Mouse (Mus musculus) heart, adult 2 months (tissue): ENCODE measurements around the gene Hao1. TPM values are rescaled to one million over a fixed set of nuclear protein-coding genes. Genes with fewer than 3 reads are reported as not detected.

Experiments used
- DNase-seq, 2 experiments: peaks; one replicate each; pipeline ENCODE4 v3.0.0; 2021
- H3K27ac ChIP-seq: fragments of 200-600 bp; 2 replicates; pipeline ENCODE4 v1.8.1; 2022
- H3K27me3 ChIP-seq: fragments of 200-500 bp; 2 replicates; pipeline ENCODE4 v1.6.1; 2012; ENCODE audit warnings: mild to moderate bottlenecking, low read length, inconsistent platforms, mixed read lengths; ENCODE audit not compliant: control insufficient read depth, insufficient read depth
- H3K36me3 ChIP-seq: fragments of 200-500 bp; 2 replicates; pipeline ENCODE4 v1.6.1; 2012; ENCODE audit warnings: low read length, inconsistent platforms; ENCODE audit not compliant: control insufficient read depth, insufficient read depth
- H3K4me1 ChIP-seq: fragments of 200-500 bp; 2 replicates; pipeline ENCODE4 v1.6.1; 2011; ENCODE audit warnings: low read length; ENCODE audit not compliant: control insufficient read depth, insufficient read depth
- H3K4me3 ChIP-seq: fragments of 200-600 bp; 2 replicates; pipeline ENCODE4 v1.8.1; 2022
- H3K79me2 ChIP-seq: fragments of 200-500 bp; replicated peaks from 2 replicates; pipeline ENCODE4 v1.6.1; 2012; ENCODE audit warnings: mild to moderate bottlenecking, inconsistent platforms, low read length, moderate library complexity, mixed read lengths; ENCODE audit not compliant: control insufficient read depth, insufficient read depth
- H3K9ac ChIP-seq: fragments of 200-500 bp; 2 replicates; pipeline ENCODE4 v1.6.1; 2012; ENCODE audit warnings: low read depth, mild to moderate bottlenecking, control low read depth, inconsistent platforms, low read length, mixed read lengths
- CTCF ChIP-seq: fragments of 200-600 bp; IDR thresholded peaks from 2 replicates; pipeline ENCODE4 v1.8.1; 2022; ENCODE audit warnings: antibody characterized with exemption, mild to moderate bottlenecking, moderate library complexity
- EP300 ChIP-seq: fragments of 200-500 bp; IDR thresholded peaks from 2 replicates; pipeline ENCODE4 v1.6.1; 2011; ENCODE audit warnings: low read depth, low read length, control low read depth; ENCODE audit not compliant: insufficient read depth
- POLR2A ChIP-seq: fragments of 200-500 bp; IDR thresholded peaks from 2 replicates; pipeline ENCODE4 v1.6.1; 2011; ENCODE audit warnings: mild to moderate bottlenecking, low read depth, low read length, control low read depth; ENCODE audit not compliant: insufficient read depth
- WGBS: fragments of 180-500 bp; shearing (Covaris S2); methylation state at CpG from one replicate; pipeline ENCODE4 v1.1.7; 2018; 5-methylcytosine and 5-hydroxymethylcytosine counted together
- intact Hi-C: fragments of 180-260 bp; cut with DNase I; formaldehyde crosslinking; loops from one replicate; pipeline ENCODE4 v1.15.1; 2025
- polyA plus RNA-seq: library from polyadenylated mRNA; depleted of rRNA; stranded (reverse); fragments of >200 nt; gene quantifications from 2 replicates; pipeline ENCODE4 v1.2.3, GENCODE M21; 2012
- total RNA-seq, 2 experiments: library from RNA; stranded (reverse); gene quantifications; 2 replicates each; pipeline ENCODE4 v1.2.3; 2021

The Hao1 gene
- total and polyA plus RNA-seq, 3 experiments, result not detected

GRCm38 (mm10) chr2:134545116-134545515 lies 9.1 kb downstream of the Hao1 start:
- 47% methylated on average over 5 of the region's 5 CpGs for WGBS
- H3K9ac ChIP-seq, result no peak overlapping the region
- intact Hi-C loops, result loop anchor here (10.0 kb wide), 1 partner anchor 230 kb away; no protein-coding TSS in a partner anchor
- no peaks in the 10 kb centered on the region for H3K36me3 ChIP-seq
- DNase-seq, result no peak
- no peaks in the 10 kb centered on the region for H3K27me3 ChIP-seq
- H3K4me1 ChIP-seq, result no peaks in the 10 kb centered on the region
- no peaks in the 10 kb centered on the region for H3K79me2 ChIP-seq
- no peak for TF ChIP-seq EP300
- no peak for TF ChIP-seq CTCF
- TF ChIP-seq POLR2A, result no peak
- no peak overlapping the region for H3K4me3 ChIP-seq
- H3K27ac ChIP-seq, result no peak overlapping the region

GRCm38 (mm10) chr2:134544321-134545065 lies 9.7 kb downstream of the Hao1 start:
- Histone ChIP-seq H3K79me2 (no peaks in the 10 kb centered on the region), H3K9ac (no peak overlapping the region), H3K27ac (no peak overlapping the region), H3K36me3 (no peaks in the 10 kb centered on the region), H3K4me3 (no peak overlapping the region), H3K4me1 (no peaks in the 10 kb centered on the region), H3K27me3 (no peaks in the 10 kb centered on the region)
- TF ChIP-seq EP300, result no peak
- TF ChIP-seq CTCF, result no peak
- TF ChIP-seq POLR2A, result no peak
- intact Hi-C loops, result loop anchor here (10.0 kb wide), 1 partner anchor 230 kb away; no protein-coding TSS in a partner anchor
- DNase-seq, result no peak
- 45% methylated on average over 8 of the region's 8 CpGs for WGBS

GRCm38 (mm10) chr2:134543501-134543900 lies 10.7 kb downstream of the Hao1 start:
- no peak overlapping the region for H3K27ac ChIP-seq
- H3K4me3 ChIP-seq, result no peak overlapping the region
- intact Hi-C loops, result loop anchor here (10.0 kb wide), 1 partner anchor 231 kb away; no protein-coding TSS in a partner anchor
- H3K9ac ChIP-seq, result no peak overlapping the region
- no peaks in the 10 kb centered on the region for H3K4me1 ChIP-seq
- no peaks in the 10 kb centered on the region for H3K79me2 ChIP-seq
- no peak for DNase-seq
- no peaks in the 10 kb centered on the region for H3K27me3 ChIP-seq
- TF ChIP-seq POLR2A (no peak), CTCF (peak; percentile 32)
- WGBS, result 40% methylated on average over 2 of the region's 2 CpGs
- H3K36me3 ChIP-seq, result no peaks in the 10 kb centered on the region

- no peak for DNase-seq
- no peak overlapping the region for H3K4me3 ChIP-seq
- no peaks in the 10 kb centered on the region for H3K4me1 ChIP-seq
- intact Hi-C loops, result loop anchor here (10.0 kb wide), 1 partner anchor 234 kb away; no protein-coding TSS in a partner anchor
- no peaks in the 10 kb centered on the region for H3K79me2 ChIP-seq
- 40% methylated on average over 5 of the region's 5 CpGs for WGBS
- TF ChIP-seq POLR2A (no peak), EP300 (no peak), CTCF (peak; percentile 46)
- no peak overlapping the region for H3K27ac ChIP-seq
- no peak overlapping the region for H3K9ac ChIP-seq
- H3K27me3 ChIP-seq, result no peaks in the 10 kb centered on the region
- no peaks in the 10 kb centered on the region for H3K36me3 ChIP-seq
These were observed 13.1 kb downstream of the Hao1 start for GRCm38 (mm10) chr2:134541019-134541418.

- no peak overlapping the region for H3K4me3 ChIP-seq
- no peaks in the 10 kb centered on the region for H3K4me1 ChIP-seq
- no peak overlapping the region for H3K9ac ChIP-seq
- no peak overlapping the region for H3K27ac ChIP-seq
- no peaks in the 10 kb centered on the region for H3K79me2 ChIP-seq
- intact Hi-C loops, result no loop called here
- H3K36me3 ChIP-seq, result no peaks in the 10 kb centered on the region
- DNase-seq, result no peak
- 38% methylated on average over 4 of the region's 4 CpGs for WGBS
- no peaks in the 10 kb centered on the region for H3K27me3 ChIP-seq
- TF ChIP-seq CTCF (no peak), POLR2A (no peak), EP300 (no peak)
These were observed 15.7 kb downstream of the Hao1 start for GRCm38 (mm10) chr2:134538451-134538850.

- no peak for DNase-seq
- 24% methylated on average over 7 of the region's 7 CpGs for WGBS
- Histone ChIP-seq H3K79me2 (no peaks in the 10 kb centered on the region), H3K4me1 (0 out of 2 replicates have a peak, but pooled peaks cover 3% of the 10 kb centered on the region), H3K27me3 (no peaks in the 10 kb centered on the region), H3K27ac (no peak overlapping the region), H3K9ac (no peak overlapping the region), H3K4me3 (no peak overlapping the region), H3K36me3 (no peaks in the 10 kb centered on the region)
- intact Hi-C loops, result no loop called here
- TF ChIP-seq CTCF, result no peak
- no peak for TF ChIP-seq POLR2A
- TF ChIP-seq EP300, result no peak
These were observed 25.9 kb downstream of the Hao1 start for GRCm38 (mm10) chr2:134528122-134528810.
